Mouse (Mus musculus) heart, embryonic 15.5 days (tissue): ENCODE measurements around the gene Bach2. TPM values are rescaled to one million over a fixed set of nuclear protein-coding genes. Genes with fewer than 3 reads are reported as not detected.

ENCODE experiments used
- ATAC-seq: fragments of 200-750 bp; cut with Nextera tagmentation; replicated peaks from 2 replicates; pipeline ENCODE4 v1.8.0; 2017; ENCODE audit warnings: low read depth, moderate TSS enrichment; ENCODE audit not compliant: insufficient number of reproducible peaks, insufficient read depth, low FRiP score
- H3K27ac ChIP-seq: fragments of 300-500 bp; sonication (generic); 2 replicates; pipeline ENCODE4 v1.5.1; 2015; ENCODE audit warnings: mild to moderate bottlenecking, inconsistent platforms
- H3K27me3 ChIP-seq: fragments of 300-500 bp; sonication (generic); 2 replicates; pipeline ENCODE4 v1.6.1; 2015; ENCODE audit warnings: inconsistent platforms
- H3K36me3 ChIP-seq: fragments of 300-500 bp; sonication (generic); 2 replicates; pipeline ENCODE4 v1.6.1; 2015; ENCODE audit warnings: mild to moderate bottlenecking, inconsistent platforms
- H3K4me1 ChIP-seq: fragments of 300-500 bp; sonication (generic); replicated peaks from 2 replicates; pipeline ENCODE4 v1.6.1; 2015; ENCODE audit warnings: inconsistent platforms
- H3K4me2 ChIP-seq: fragments of 300-500 bp; sonication (generic); 2 replicates; pipeline ENCODE4 v1.6.1; 2015; ENCODE audit warnings: inconsistent platforms, mild to moderate bottlenecking, moderate library complexity
- H3K4me3 ChIP-seq: fragments of 300-500 bp; sonication (generic); 2 replicates; pipeline ENCODE4 v1.5.1; 2015; ENCODE audit warnings: mild to moderate bottlenecking, inconsistent platforms
- H3K9ac ChIP-seq: fragments of 300-500 bp; sonication (generic); 2 replicates; pipeline ENCODE4 v1.6.1; 2015; ENCODE audit warnings: mild to moderate bottlenecking, inconsistent platforms
- H3K9me3 ChIP-seq: fragments of 300-500 bp; sonication (generic); replicated peaks from 2 replicates; pipeline ENCODE4 v1.6.1; 2016; ENCODE audit warnings: inconsistent platforms
- WGBS: fragments of 180-500 bp; shearing (Covaris S2); methylation state at CpG from one replicate; pipeline ENCODE4 v1.1.7; 2015; ENCODE audit warnings: mixed read lengths; 5-methylcytosine and 5-hydroxymethylcytosine counted together
- polyA plus RNA-seq: library from polyadenylated mRNA; unstranded; fragments of >200 nt; fragmentation: Nextera tagmentation; extraction: Ambion mirVana; gene quantifications from 2 replicates; pipeline ENCODE4 v1.2.1, GENCODE M21; 2015

The Bach2 gene
- polyA plus RNA-seq, 1 experiment from 2014 or later = 5.0 TPM

GRCm38 (mm10) chr4:32351661-32352246 is 113.2 kb downstream of the Bach2 start:
- H3K4me3 ChIP-seq = no peak overlapping the region
- peak; percentile 51 for ATAC-seq
- H3K36me3 ChIP-seq = no peaks in the 10 kb centered on the region
- peak overlapping the region; percentile 19; the same call in 1 of the 2 replicates for H3K4me2 ChIP-seq
- WGBS = 51% methylated on average over 18 of the region's 18 CpGs
- peak overlapping the region; percentile 46 for H3K27ac ChIP-seq
- no peaks in the 10 kb centered on the region for H3K9me3 ChIP-seq
- H3K27me3 ChIP-seq = no peaks in the 10 kb centered on the region
- H3K9ac ChIP-seq = no peak overlapping the region
- peaks cover 27% of the 10 kb centered on the region for H3K4me1 ChIP-seq

- no peaks in the 10 kb centered on the region for H3K36me3 ChIP-seq
- no peaks in the 10 kb centered on the region for H3K27me3 ChIP-seq
- WGBS = 43% methylated on average over 8 of the region's 8 CpGs
- H3K4me2 ChIP-seq = peak overlapping the region; percentile 4; the same call in 1 of the 2 replicates
- H3K27ac ChIP-seq = peak overlapping the region; percentile 67
- H3K9me3 ChIP-seq = no peaks in the 10 kb centered on the region
- ATAC-seq = 0 out of 2 replicates have a peak, but pooled peaks have one; percentile 28
- no peak overlapping the region for H3K9ac ChIP-seq
- H3K4me3 ChIP-seq = no peak overlapping the region
- peaks cover 27% of the 10 kb centered on the region for H3K4me1 ChIP-seq
Observed at GRCm38 (mm10) chr4:32352442-32352841, 113.8 kb downstream of the Bach2 start.

GRCm38 (mm10) chr4:32352842-32353241 is 114.2 kb downstream of the Bach2 start:
- Histone ChIP-seq H3K9ac (no peak overlapping the region), H3K4me1 (peaks cover 28% of the 10 kb centered on the region), H3K27me3 (no peaks in the 10 kb centered on the region), H3K9me3 (no peaks in the 10 kb centered on the region), H3K27ac (peak overlapping the region; percentile 67), H3K4me3 (no peak overlapping the region), H3K4me2 (0 out of 2 replicates have a peak overlapping the region, but pooled peaks have one; percentile 4), H3K36me3 (no peaks in the 10 kb centered on the region)
- peak; percentile 41 for ATAC-seq
- WGBS = 19% methylated on average over 4 of the region's 4 CpGs

- Histone ChIP-seq H3K4me1 (peaks cover 45% of the 10 kb centered on the region), H3K9ac (no peak overlapping the region), H3K27me3 (no peaks in the 10 kb centered on the region), H3K4me2 (no peak overlapping the region), H3K36me3 (no peaks in the 10 kb centered on the region), H3K9me3 (no peaks in the 10 kb centered on the region), H3K27ac (no peak overlapping the region), H3K4me3 (no peak overlapping the region)
- 59% methylated on average over 12 of the region's 12 CpGs for WGBS
- no peak for ATAC-seq
Observed at GRCm38 (mm10) chr4:32355935-32356617, 117.5 kb downstream of the Bach2 start.

GRCm38 (mm10) chr4:32357996-32358600 is 119.5 kb downstream of the Bach2 start:
- no peak for ATAC-seq
- Histone ChIP-seq H3K27ac (peak overlapping the region; percentile 69), H3K9me3 (no peaks in the 10 kb centered on the region), H3K9ac (no peak overlapping the region), H3K36me3 (no peaks in the 10 kb centered on the region), H3K4me2 (no peak overlapping the region), H3K4me1 (peaks cover 32% of the 10 kb centered on the region), H3K4me3 (no peak overlapping the region), H3K27me3 (no peaks in the 10 kb centered on the region)
- WGBS = 70% methylated on average over 12 of the region's 12 CpGs

- H3K9me3 ChIP-seq = no peaks in the 10 kb centered on the region
- no peaks in the 10 kb centered on the region for H3K27me3 ChIP-seq
- WGBS = 52% methylated on average over 12 of the region's 12 CpGs
- no peaks in the 10 kb centered on the region for H3K36me3 ChIP-seq
- peaks cover 37% of the 10 kb centered on the region for H3K4me1 ChIP-seq
- H3K9ac ChIP-seq = no peak overlapping the region
- peak; percentile 47; the same call in 1 of the 2 replicates for ATAC-seq
- H3K4me2 ChIP-seq = peak overlapping the region; percentile 21; the same call in 1 of the 2 replicates
- no peak overlapping the region for H3K4me3 ChIP-seq
- H3K27ac ChIP-seq = peak overlapping the region; percentile 69
Observed at GRCm38 (mm10) chr4:32358602-32359464, 120.2 kb downstream of the Bach2 start.

GRCm38 (mm10) chr4:32359634-32360033 is 121.0 kb downstream of the Bach2 start:
- WGBS = 49% methylated on average over 3 of the region's 3 CpGs
- no peaks in the 10 kb centered on the region for H3K27me3 ChIP-seq
- H3K27ac ChIP-seq = peak overlapping the region; percentile 69; the same call in 1 of the 2 replicates
- ATAC-seq = no peak
- H3K9ac ChIP-seq = no peak overlapping the region
- no peak overlapping the region for H3K4me3 ChIP-seq
- no peaks in the 10 kb centered on the region for H3K9me3 ChIP-seq
- no peaks in the 10 kb centered on the region for H3K36me3 ChIP-seq
- peaks cover 45% of the 10 kb centered on the region for H3K4me1 ChIP-seq
- no peak overlapping the region for H3K4me2 ChIP-seq

- no peak overlapping the region for H3K4me2 ChIP-seq
- no peak overlapping the region for H3K4me3 ChIP-seq
- H3K9ac ChIP-seq = no peak overlapping the region
- H3K4me1 ChIP-seq = peaks cover 53% of the 10 kb centered on the region
- no peak for ATAC-seq
- no peaks in the 10 kb centered on the region for H3K27me3 ChIP-seq
- no peaks in the 10 kb centered on the region for H3K36me3 ChIP-seq
- WGBS = 84% methylated on average over 5 of the region's 5 CpGs
- no peak overlapping the region for H3K27ac ChIP-seq
- H3K9me3 ChIP-seq = no peaks in the 10 kb centered on the region
Observed at GRCm38 (mm10) chr4:32360496-32360895, 121.9 kb downstream of the Bach2 start.

- Histone ChIP-seq H3K4me3 (no peak overlapping the region), H3K27ac (peak overlapping the region; percentile 47), H3K4me2 (peak overlapping the region; percentile 41), H3K36me3 (no peaks in the 10 kb centered on the region), H3K27me3 (no peaks in the 10 kb centered on the region), H3K4me1 (peaks cover 52% of the 10 kb centered on the region), H3K9ac (peak overlapping the region; percentile 28; the same call in 1 of the 2 replicates), H3K9me3 (no peaks in the 10 kb centered on the region)
- 0 out of 2 replicates have a peak, but pooled peaks have one; percentile 28 for ATAC-seq
- 14% methylated on average over 14 of the region's 14 CpGs for WGBS
Observed at GRCm38 (mm10) chr4:32363488-32363984, 124.9 kb downstream of the Bach2 start.

GRCm38 (mm10) chr4:32365144-32365907 is 126.7 kb downstream of the Bach2 start:
- no peaks in the 10 kb centered on the region for H3K27me3 ChIP-seq
- H3K4me2 ChIP-seq = peak overlapping the region; percentile 26; the same call in 1 of the 2 replicates
- no peak overlapping the region for H3K4me3 ChIP-seq
- ATAC-seq = no peak; the same call in 1 of the 2 replicates
- WGBS = 45% methylated on average over 13 of the region's 13 CpGs
- no peaks in the 10 kb centered on the region for H3K9me3 ChIP-seq
- H3K4me1 ChIP-seq = peaks cover 51% of the 10 kb centered on the region
- H3K36me3 ChIP-seq = no peaks in the 10 kb centered on the region
- H3K9ac ChIP-seq = no peak overlapping the region
- peak overlapping the region; percentile 19; the same call in 1 of the 2 replicates for H3K27ac ChIP-seq
